Mouse (Mus musculus) heart, adult 2 months (tissue): ENCODE results near the gene Ufc1.

ENCODE experiments used
- CTCF ChIP-seq: fragments of 200-600 bp; IDR thresholded peaks from 2 replicates; pipeline ENCODE4 v1.8.1; 2022; ENCODE audit warnings: antibody characterized with exemption, mild to moderate bottlenecking, moderate library complexity
- EP300 ChIP-seq: fragments of 200-500 bp; IDR thresholded peaks from 2 replicates; pipeline ENCODE4 v1.6.1; 2011; ENCODE audit warnings: low read depth, low read length, control low read depth; ENCODE audit not compliant: insufficient read depth
- POLR2A ChIP-seq: fragments of 200-500 bp; IDR thresholded peaks from 2 replicates; pipeline ENCODE4 v1.6.1; 2011; ENCODE audit warnings: mild to moderate bottlenecking, low read depth, low read length, control low read depth; ENCODE audit not compliant: insufficient read depth

- no peak for TF ChIP-seq POLR2A
- no peak for TF ChIP-seq CTCF
- TF ChIP-seq EP300 = no peak
Observed at GRCm38 (mm10) chr1:171248386-171249226, 46.2 kb downstream of the Ufc1 start.
